Mouse (Mus musculus): Measurements from ENCODE around the gene B3galt1.

The B3galt1 gene

DNA sequence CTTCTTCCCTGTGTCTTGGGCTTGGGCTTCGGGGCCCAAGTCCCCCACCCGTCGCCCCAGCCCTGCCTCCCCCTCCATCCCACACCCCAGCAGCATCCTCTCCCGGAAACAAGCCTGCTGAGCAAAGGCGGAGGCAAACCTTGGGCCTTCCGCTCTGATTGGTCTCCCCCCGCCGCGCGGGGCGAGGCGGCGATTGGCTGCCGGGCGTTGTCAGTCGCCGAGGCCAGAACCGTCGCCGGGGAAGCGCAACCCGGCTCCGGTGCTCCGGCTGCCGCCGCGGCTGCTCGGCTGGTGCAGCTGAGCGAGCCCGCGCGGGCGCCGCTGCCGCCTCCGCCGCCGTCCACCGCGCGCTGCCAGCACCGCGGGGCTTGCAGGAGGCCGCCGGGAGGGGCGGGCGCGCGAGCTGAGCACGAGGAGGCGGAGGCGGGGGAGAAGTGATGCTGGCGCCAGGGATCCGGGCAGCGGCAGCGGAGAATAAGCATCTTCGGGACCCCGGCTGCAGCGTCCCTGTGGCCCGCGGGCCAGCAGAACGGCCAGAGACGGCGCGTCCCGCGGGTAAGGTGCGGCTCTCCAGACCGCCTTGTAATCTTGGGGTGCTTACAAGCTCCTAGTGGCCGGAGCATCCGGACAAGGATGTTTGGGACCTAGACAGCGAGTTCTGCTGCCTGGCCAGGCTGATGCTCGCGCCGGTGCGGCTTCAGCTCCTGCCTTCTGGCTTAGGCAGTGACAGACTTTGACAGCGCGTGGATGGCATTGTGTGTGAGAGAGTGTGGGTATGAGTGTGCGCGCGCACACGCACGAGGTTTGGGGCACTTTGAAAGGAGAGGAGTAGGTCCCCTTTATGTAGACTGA lies at the start of gene B3galt1:
B3galt1 (plus strand) TSS at position 392 of the 852 bp plus-strand sequence.
- DNase-seq (ENCODE audit: low spot score) = peak; percentile 86

DNA sequence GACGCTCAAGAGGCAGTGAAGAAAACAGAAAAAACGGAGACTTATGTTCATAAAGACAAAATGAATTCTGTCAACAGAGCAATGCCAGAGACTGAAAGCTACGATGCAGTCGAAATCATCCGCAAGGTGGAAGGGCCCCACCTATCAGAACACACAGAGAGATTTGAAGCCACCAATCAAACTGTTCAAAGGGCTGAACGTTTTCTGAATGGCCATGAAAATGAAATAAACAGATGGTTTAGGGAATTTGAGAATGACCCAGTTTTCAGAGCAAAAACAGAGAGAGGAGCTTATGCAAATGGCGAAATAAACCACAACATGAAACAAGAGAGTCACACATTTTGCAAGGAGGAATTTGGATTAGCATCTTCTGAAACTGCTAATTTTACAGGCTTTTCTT lies 49.3 kb upstream of the B3galt1 start:
- no peak for DNase-seq (ENCODE audit: low spot score)

DNA sequence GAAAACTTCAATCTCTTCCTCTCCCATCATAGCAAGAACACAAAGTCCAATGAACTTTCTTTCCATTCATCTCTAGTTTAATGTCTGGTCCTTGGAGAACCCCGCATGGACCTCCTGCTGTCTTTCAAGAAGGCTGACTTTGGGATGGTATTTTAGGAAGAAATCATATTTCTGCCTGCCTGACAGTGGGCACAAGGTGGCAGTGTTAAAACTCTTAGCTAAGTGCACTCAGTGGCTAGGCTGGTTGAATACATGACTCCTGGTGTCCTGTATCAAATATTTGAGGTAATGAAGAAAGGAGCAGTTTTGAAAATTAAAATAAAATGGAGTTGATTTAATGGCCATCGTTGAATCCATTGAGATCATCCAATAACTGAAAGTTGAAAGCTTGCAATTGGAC lies 30.3 kb upstream of the B3galt1 start:
- DNase-seq (ENCODE audit: low spot score) = no peak

DNA sequence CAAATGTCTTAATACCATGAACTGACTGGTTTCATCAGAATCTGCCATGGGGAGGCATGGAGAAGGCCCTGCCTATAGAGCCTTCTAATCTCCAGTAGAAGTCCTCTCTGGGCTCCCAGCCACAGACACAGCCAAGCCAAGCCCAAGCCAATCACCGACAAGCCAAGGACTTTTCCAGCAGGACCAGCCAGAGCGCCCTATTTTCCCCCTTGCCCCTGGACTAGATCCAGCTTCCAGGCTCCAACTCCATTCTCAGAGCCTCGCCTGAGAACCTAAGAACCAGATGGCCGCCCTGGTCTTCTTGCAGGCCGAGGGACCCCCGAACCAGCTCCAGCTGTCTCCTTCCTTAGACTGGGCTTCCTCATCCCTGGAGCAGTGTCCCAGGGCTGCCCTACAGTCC lies 26.2 kb upstream of the B3galt1 start:
- DNase-seq (ENCODE audit: low spot score) = no peak

DNA sequence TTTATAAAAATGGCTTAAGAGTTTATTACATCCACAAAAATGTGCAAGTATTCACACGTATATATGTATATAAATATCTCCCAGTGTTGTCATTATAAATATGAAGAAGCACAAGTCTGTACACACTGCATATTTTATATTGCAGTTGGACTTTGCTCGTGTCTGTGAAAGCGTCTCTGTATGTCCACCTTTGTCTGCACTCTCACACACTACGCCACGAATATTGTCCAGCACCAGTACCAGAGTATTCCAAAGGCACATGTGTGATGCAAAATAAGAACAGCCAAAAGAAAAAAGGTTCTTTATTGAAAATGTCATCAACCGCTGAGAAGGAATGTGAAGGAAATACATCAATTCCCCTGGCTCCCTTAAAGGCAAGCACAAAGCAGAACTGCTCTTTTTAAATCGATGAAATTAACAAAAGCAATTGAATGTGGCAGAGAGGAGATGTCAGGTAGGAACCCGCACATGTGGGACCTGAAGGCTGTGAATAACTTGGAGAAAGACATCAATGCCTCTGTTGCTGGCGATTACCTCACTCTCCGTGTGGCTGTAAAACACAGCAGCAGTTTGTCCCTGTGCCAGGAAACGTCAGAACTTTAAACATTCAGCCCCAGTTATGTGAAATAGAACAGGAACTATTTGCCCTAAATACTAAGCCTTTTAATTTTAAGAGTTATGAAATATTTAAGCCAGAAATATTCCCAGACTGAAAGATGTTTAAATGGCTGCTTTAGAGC lies 23.5 kb upstream of the B3galt1 start:
- no peak for DNase-seq (ENCODE audit: low spot score)

DNA sequence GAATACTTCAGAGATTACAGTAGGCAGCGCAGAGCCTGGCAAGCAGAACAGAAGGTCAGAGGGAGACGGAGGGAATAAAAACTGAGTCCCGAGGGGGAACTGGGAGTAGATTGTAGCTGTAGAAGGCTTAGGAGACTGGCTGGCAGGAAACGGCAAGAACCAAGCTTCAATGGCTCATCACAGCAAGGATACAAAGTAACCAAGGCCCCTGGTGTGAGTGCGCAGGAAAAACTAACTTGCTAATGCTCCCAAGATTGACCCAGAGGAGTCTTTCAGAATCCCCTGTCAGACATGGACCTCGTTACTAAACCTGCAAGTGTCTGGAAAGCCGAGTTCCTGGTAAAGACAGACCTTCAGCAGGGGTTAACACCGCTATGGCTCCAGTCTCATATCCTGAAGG lies 21.2 kb upstream of the B3galt1 start:
- no peak for DNase-seq (ENCODE audit: low spot score)

DNA sequence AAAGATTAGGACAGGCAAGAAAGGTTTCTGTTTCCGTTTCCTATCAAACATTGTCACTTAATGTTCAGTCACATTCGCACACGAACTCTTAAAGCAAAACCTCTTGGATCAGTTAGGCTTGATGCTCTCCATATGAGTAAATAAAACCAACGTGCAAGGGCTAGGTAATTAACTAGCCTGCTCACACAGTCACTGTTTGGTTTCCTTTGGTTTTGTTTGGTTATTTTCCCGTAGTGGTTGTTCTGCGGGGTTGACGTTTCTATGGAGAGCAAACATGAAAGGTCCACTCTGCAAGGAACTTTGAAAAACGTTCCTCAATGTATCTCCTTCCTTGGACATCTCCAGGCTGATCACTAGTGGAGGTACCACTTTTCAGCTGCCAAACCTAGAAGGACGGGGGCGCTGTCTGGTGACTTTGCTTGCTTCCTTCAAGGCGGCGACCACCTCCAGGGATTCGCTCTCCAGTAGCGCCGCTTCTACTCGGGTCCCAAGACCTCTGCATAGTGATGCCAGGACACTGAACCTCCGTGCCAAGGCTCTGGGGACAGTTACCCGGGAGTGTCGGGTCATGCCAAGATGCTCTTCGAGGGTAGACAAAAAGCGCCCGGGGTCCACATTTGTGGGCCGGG lies 706 bp upstream of the B3galt1 start:
- DNase-seq (ENCODE audit: low spot score) = peak; percentile 46

DNA sequence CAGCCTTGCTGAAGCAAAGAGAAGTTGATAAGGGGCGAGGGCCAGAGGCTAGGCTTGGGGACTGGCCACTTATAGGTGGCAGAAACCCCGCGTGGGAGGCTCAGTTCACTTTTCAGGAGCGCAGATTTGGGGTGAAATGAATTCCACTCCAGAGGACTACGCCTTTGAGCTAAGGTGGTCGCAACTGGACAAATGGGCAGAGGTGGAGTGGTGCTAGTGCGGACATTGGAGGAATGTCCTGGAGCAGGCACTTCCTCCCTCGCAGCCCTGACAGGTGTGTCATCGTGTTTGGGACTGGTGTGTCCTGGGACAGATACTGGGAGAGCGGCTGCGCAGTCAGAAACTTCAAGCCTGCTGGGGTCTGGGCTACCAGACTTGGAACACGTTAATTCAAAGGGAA lies 895 bp downstream of the B3galt1 start:
- DNase-seq (ENCODE audit: low spot score) = no peak

DNA sequence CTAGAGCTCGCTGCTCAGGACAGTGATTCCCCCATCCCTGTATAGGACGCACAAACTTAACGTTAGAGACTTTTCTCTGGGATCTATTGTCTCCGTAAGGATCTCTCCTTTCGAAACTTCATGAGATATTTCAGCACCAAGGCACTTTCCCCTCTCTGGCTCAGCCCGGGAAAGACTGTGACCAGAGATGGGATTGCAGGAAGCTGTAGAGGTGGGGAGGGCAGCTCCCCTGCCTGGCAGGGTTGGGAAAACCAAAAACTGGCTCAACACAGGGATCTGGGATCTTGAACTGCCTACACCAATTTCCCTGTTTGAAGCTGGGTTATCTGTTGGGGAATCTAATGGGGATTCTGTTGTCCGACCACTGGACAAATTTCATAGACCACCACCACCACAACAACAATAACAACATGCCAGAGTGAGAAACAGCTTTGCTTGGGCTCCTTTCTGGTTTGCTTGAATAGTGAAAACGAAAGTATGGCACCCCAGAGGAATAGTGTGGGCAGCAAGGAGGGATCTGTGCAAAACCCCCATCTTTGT lies 1.5 kb downstream of the B3galt1 start:
- DNase-seq (ENCODE audit: low spot score) = no peak

DNA sequence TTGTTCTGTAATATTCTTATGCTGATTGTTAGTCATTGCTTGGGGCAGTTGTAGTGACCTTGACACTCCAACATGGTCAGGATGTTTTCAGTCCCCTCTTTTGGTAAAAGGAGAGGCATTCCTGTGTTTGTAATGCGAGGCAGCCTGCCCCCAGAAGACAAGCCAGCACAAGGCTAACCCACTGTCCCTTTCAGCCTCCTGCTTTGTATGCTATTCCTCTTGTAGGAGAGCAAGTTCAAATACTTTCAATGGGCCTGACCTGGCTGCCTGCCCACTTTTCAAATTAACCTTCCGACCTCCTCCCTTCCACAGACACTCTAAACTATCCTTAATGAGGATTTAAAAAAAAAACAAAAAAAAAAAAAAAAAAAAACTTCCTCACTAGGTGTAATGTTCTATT lies 11.0 kb downstream of the B3galt1 start:
- DNase-seq (ENCODE audit: low spot score) = no peak

DNA sequence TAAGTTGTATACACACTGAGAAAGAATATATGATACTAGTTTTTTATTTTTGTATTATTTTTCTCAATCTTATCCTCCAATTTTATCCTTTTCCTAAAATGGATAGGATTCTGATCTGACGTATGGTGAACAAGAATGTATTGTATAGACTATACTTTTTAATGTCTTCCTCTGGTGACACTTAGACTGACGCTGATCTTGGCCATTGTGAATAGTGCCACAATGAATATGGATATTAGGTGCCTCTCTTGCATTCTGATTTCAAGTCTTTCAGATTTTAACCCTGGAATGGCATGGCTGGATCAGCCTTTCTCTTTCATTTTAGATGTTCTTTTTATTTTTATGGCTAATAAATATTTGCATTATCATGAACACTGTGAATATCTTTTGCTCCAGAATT lies 17.4 kb downstream of the B3galt1 start:
- DNase-seq (ENCODE audit: low spot score) = no peak

DNA sequence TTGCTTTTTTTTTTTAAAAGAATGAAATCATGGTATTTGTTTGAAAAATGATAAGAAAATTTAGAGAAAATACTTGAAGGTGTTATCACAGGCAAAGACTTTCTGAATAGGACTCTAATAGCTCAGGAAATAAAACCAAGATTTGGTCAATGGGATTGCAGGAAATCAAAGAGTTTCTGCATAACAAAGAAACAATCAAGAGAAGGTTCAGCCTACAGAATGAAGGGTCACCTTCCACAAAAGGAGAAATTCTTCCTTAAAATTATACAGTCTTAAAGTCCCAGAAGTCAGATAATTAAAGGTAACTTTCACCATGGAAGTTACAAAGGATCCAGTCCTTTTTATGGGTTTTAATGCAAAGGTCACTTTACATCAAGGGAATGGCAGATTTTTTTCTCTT lies 24.7 kb downstream of the B3galt1 start:
- DNase-seq (ENCODE audit: low spot score) = no peak

DNA sequence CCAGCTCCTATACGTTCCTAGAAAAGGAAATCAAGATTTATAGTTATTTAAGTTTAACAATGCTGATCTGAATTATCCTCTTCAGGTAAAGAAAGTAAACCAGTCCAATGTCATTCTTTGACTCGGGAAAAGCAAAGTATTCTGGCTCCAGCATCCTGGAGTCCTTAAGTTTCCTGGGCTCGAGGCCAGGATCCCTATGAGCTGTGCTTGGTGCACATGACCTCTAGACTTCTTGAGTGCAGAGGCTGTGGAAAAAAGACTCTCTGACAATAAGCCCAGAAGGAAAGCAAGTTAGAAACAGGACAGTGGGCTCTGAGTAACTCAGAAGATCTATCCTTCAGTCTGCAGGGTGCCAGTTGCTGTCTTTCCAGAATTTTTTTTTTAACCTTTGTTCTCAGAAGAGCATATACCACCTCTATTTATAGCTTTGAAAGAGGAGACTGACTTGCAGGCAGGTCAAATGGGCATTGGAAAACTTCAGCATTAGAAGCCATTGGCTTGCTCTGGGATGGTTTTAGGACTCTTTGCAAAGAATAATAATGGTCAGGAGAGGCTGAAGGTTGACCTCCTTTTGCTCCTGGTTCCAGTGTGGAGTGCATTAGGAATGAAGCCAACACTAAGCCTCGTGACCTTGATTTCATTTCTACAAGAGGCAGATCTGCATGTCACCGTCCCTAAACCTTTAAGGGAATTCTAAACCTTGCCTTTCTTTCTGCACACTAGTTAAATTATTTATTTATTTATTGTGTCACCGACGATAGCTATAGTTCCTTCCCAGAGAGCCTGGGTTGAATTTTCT lies 26.4 kb downstream of the B3galt1 start:
- DNase-seq (ENCODE audit: low spot score) = no peak

DNA sequence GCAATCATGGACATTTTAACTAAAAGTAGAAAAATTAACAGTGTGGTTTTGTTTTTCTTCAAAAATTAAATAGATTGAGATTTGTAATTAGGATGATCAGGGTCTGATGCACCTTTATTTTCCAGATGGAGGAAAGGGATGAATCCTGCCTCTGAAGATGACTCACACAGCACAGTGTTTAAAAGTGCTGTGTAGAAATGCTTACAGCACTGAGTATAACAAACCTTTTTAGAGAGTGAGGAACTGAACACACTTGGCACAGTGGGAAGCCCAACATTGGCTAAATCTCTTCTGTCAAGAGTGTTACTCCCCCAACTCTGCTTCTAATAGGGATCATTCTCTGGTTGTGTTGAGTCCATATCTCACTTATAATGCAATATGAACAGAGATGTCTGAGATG lies 57.2 kb downstream of the B3galt1 start:
- DNase-seq (ENCODE audit: low spot score) = no peak

DNA sequence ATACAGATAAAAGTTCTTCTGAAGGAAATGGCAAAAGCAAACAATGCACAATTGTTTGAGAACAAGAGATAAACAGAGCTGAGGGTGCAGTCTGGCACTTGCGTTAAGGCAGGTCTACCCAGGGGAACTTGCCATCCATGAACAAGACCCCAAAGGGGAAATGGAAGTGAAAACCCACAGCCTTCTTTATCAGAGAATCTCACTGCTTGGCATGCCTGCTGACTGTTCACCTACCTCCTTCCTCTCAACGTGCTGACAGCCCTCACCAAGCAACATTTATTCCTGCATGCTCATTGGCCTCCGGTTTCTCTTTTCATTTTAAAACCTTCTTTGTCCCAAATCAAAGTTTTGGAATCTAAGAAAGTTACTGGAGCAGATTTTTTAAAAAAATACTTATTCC lies 62.0 kb downstream of the B3galt1 start:
- DNase-seq (ENCODE audit: low spot score) = no peak

DNA sequence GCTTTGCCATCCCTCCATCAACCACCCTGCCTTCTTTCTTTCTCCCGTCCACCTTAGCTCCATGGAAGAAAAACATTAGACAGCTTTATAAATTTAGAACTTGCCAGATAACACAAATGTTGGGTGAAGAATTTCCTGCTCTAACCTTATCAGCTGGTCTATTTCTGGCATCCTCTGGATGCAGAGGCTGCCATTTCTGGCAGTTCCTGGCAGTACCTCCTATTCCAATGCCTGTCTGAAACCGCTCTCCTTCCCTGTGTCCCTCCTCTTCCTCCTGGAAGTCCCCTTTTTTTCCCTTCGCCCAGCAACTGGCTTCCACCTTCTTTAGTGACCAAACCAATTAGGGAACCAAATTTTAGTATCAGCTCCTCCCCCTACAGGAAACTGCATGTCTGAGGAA lies 62.6 kb downstream of the B3galt1 start:
- DNase-seq (ENCODE audit: low spot score) = no peak

DNA sequence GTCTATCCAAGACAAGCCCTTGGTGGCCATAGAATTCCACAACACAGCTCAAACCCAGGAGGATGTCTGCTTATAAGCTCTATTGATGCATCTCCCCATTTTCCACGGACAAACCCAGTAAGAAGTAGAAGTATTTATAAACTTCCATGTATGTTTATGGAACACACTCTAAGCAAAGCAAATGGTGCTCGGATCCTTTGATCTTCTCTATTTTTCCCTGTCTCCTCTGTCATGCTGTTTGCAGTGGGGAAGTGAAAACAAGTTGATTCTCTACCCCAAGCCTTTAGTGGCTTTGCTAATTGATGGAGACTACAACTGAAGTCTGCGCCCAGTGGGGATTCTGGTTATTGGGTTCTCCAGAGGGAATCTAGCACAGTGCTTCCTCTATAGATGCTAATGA lies 89.2 kb downstream of the B3galt1 start:
- no peak for DNase-seq (ENCODE audit: low spot score)

DNA sequence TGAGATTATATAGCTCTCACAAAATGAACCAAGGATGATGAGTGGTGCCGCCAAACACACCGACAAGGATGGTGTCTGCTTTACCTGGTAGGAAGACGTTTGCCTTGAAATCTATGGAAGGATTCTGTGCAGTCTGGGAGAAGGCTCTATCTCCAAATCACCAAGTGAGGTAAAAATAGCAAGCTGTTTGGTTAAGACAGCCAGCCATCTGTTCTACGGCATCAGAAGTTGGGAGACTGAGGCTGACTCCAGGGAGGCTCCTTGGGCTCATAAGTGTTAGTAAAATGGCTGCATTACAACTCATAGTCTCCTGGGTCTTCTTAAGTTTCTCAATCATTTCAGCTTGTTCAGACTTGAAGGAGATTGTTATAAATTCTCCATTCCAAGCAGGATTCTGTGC lies 91.7 kb downstream of the B3galt1 start:
- DNase-seq (ENCODE audit: low spot score) = no peak

DNA sequence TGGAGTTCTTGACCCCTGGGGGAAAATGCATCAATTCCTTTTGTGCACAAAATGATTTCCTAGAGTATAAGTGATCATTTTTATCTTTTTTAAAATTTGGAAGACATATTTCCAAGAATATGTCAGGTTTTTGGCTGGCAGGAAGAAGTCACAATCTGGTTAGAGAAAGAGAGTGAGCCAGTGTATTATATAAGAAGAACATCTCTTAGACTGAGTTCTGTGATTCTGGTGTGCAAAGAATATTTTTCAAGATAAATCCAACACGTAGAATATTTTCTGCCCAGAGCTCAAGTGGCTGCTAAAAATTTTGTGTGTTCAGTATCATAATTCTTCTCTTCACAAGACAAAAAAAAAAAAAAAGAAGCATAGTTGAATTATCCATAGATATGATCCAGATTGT lies 92.4 kb downstream of the B3galt1 start:
- no peak for DNase-seq (ENCODE audit: low spot score)

DNA sequence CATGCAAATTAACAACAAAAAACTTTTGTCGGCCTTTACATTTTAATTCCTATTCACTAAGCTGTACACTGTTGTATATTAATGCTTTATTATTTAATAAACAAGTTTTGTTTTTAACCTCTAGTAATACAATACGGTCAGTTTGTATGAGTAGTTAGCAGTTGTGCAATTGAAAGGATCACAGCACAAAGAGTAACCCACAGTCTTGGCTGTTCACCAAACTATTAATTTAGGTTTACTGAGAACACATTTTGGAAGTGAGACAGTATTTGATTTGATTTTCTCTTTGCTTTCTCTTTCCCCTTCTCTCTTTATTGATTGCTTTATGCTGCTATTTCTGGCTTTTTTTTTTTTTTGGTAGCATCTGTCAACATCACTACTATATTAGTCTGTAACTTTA lies 106.0 kb downstream of the B3galt1 start:
- DNase-seq (ENCODE audit: low spot score) = no peak

DNA sequence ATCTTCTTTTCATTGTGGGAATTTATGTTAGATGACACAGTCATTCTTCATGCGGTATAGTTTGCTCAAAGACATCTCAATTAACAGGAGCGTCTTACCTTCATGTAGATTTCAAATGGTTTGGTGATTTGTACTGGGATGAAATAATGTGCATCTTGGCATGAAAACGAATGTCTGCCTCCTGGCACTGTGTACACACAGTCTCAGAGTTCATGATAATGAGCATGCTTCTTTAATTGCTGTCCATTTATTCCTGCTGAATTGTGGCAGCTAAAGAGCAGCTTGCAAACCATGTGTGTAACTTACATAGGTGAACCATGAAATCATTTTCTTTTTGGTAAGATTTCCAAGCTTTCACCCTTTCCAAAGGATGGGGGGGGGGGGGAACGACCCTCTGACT lies 112.0 kb downstream of the B3galt1 start:
- no peak for DNase-seq (ENCODE audit: low spot score)

DNA sequence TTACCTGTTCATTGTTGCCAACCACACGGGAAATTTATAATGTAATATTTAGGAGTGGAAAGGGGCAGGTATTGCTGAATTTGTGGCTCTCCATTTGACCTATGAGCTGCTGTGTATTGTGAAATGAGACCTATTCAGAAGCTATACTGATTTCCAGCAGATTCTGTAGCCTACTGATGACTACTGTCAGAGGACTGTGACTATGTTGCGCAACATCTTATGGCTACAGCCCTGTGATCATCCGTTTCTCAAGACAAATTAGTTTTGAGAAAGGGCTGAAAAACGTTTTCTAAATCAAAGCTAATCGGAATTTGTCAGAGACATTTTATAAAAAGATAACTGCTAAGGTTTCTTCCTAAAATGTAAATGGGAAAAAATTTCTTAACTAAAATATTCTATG lies 158.6 kb downstream of the B3galt1 start:
- DNase-seq (ENCODE audit: low spot score) = no peak

Measured in left cerebral cortex, adult 11 months (tissue).